Mouse (Mus musculus) adrenal gland, postnatal 4 days (tissue): ENCODE results near the gene Ttc3. TPM values are rescaled to one million over a fixed set of nuclear protein-coding genes. Genes with fewer than 3 reads are reported as not detected.

ENCODE experiments used
- DNase-seq, 2 experiments: peaks; one replicate each; pipeline ENCODE4 v3.0.0; 2021 to 2022; ENCODE audit warnings: low spot score in 2 of 2, mixed read lengths in 2 of 2
- total RNA-seq, 2 experiments: library from RNA; stranded (reverse); gene quantifications; 2 replicates each; pipeline ENCODE4 v1.2.3; 2021

Gene Ttc3
- total RNA-seq, 2 experiments from 2014 or later, result 163 to 178 TPM

GRCm38 (mm10) chr16:94356776-94357494, 13.5 kb upstream of the Ttc3 start:
- no peak for DNase-seq

- no peak for DNase-seq
These were observed 12.3 kb upstream of the Ttc3 start for GRCm38 (mm10) chr16:94358091-94358490.

GRCm38 (mm10) chr16:94360578-94361350, 9.7 kb upstream of the Ttc3 start:
- DNase-seq, result no peak

- DNase-seq, result peak; percentile 31 to 51
These were observed 8.1 kb upstream of the Ttc3 start for GRCm38 (mm10) chr16:94362174-94362873.

- no peak for DNase-seq
These were observed 6.6 kb upstream of the Ttc3 start for GRCm38 (mm10) chr16:94363814-94364213.

GRCm38 (mm10) chr16:94365435-94365834, 5.0 kb upstream of the Ttc3 start:
- no peak for DNase-seq

- no peak for DNase-seq
These were observed 734 bp upstream of the Ttc3 start for GRCm38 (mm10) chr16:94369596-94370172.

GRCm38 (mm10) chr16:94370915-94371300, 490 bp downstream of the Ttc3 start:
- DNase-seq, result peak; percentile 45 to 62

- DNase-seq, result peak in 1 of 2 experiments; percentile 22
These were observed 998 bp downstream of the Ttc3 start, which contains the start of gene Pigp for GRCm38 (mm10) chr16:94371301-94371931. TSS of gene Pigp (minus strand) at chr16:94371842.

- DNase-seq, result no peak
These were observed 9.0 kb downstream of the Ttc3 start for GRCm38 (mm10) chr16:94379386-94379785.

GRCm38 (mm10) chr16:94383277-94383676, 12.9 kb downstream of the Ttc3 start:
- DNase-seq, result no peak

- DNase-seq, result no peak
These were observed 17.3 kb downstream of the Ttc3 start for GRCm38 (mm10) chr16:94387690-94388089.

GRCm38 (mm10) chr16:94392299-94392698, 21.9 kb downstream of the Ttc3 start:
- no peak for DNase-seq

- no peak for DNase-seq
These were observed 24.6 kb downstream of the Ttc3 start for GRCm38 (mm10) chr16:94395051-94395450.

GRCm38 (mm10) chr16:94396641-94397040, 26.2 kb downstream of the Ttc3 start:
- no peak for DNase-seq

- no peak for DNase-seq
These were observed 28.7 kb downstream of the Ttc3 start for GRCm38 (mm10) chr16:94399141-94399540.

GRCm38 (mm10) chr16:94401636-94402035, 31.2 kb downstream of the Ttc3 start:
- DNase-seq, result no peak

- no peak for DNase-seq
These were observed 31.8 kb downstream of the Ttc3 start for GRCm38 (mm10) chr16:94402185-94402584.

GRCm38 (mm10) chr16:94411287-94411686, 40.9 kb downstream of the Ttc3 start:
- DNase-seq, result no peak

- DNase-seq, result no peak
These were observed 41.8 kb downstream of the Ttc3 start for GRCm38 (mm10) chr16:94412198-94412597.

- DNase-seq, result no peak
These were observed 42.3 kb downstream of the Ttc3 start for GRCm38 (mm10) chr16:94412760-94413159.
